Mouse (Mus musculus) MEL (cell line): ENCODE data around the gene Tnk2. TPM values are rescaled to one million over a fixed set of nuclear protein-coding genes. Genes with fewer than 3 reads are reported as not detected.

Experiments used
- DNase-seq: peaks from one replicate; pipeline ENCODE4 v3.0.0; 2011; ENCODE audit warnings: low read depth, low spot score
- H3K27ac ChIP-seq: 2 replicates; pipeline ENCODE4 v1.5.1; 2012; ENCODE audit warnings: low read depth, mild to moderate bottlenecking, control low read depth, low read length, moderate library complexity; ENCODE audit not compliant: control insufficient read depth
- H3K27me3 ChIP-seq, 2 experiments: fragments of 150-350 bp in 1 of 2; sonication (generic) in 1 of 2; 2 replicates each; pipeline ENCODE4 v1.6.1; 2012; ENCODE audit warnings: low read length in 2 of 2, mild to moderate bottlenecking in 2 of 2, improper control_type of control experiment in 1 of 2, moderate library complexity in 1 of 2; ENCODE audit not compliant: insufficient read depth in 2 of 2, control insufficient read depth in 1 of 2
- H3K36me3 ChIP-seq, 2 experiments: 2 replicates each; pipeline ENCODE4 v1.6.1; 2012 to 2014; ENCODE audit warnings: low read length in 2 of 2, improper control_type of control experiment in 1 of 2, inconsistent platforms in 1 of 2, mild to moderate bottlenecking in 1 of 2; ENCODE audit not compliant: insufficient read depth in 2 of 2, control insufficient read depth in 1 of 2
- H3K4me1 ChIP-seq, 2 experiments: fragments of 150-350 bp in 1 of 2; sonication (generic) in 1 of 2; 2 replicates each; pipeline ENCODE4 v1.6.1; 2012; ENCODE audit warnings: low read length in 2 of 2, improper control_type of control experiment in 1 of 2, mild to moderate bottlenecking in 1 of 2; ENCODE audit not compliant: insufficient read depth in 2 of 2, control insufficient read depth in 1 of 2
- H3K4me3 ChIP-seq, 2 experiments: fragments of 150-350 bp in 1 of 2; sonication (generic) in 1 of 2; 2 replicates each; pipeline ENCODE4 v1.5.1; 2012; ENCODE audit warnings: low read depth in 2 of 2, low read length in 2 of 2, mild to moderate bottlenecking in 2 of 2, moderate library complexity in 2 of 2, control low read depth in 1 of 2, improper control_type of control experiment in 1 of 2; ENCODE audit not compliant: control insufficient read depth in 1 of 2, insufficient read depth in 1 of 2
- H3K79me2 ChIP-seq: 2 replicates; pipeline ENCODE4 v1.6.1; 2012; ENCODE audit warnings: mild to moderate bottlenecking, low read length, moderate library complexity; ENCODE audit not compliant: control insufficient read depth, poor library complexity, insufficient read depth
- H3K9ac ChIP-seq: 2 replicates; pipeline ENCODE4 v1.6.1; 2012; ENCODE audit warnings: low read depth, mild to moderate bottlenecking, control low read depth, low read length, moderate library complexity; ENCODE audit not compliant: control insufficient read depth, poor library complexity, severe bottlenecking
- H3K9me3 ChIP-seq: fragments of 150-350 bp; sonication (generic); replicated peaks from 2 replicates; pipeline ENCODE4 v1.6.1; 2012; ENCODE audit warnings: mild to moderate bottlenecking, low read length, improper control_type of control experiment, moderate library complexity; ENCODE audit not compliant: insufficient read depth
- BHLHE40 ChIP-seq: IDR thresholded peaks from 2 replicates; pipeline ENCODE4 v1.6.1; 2012; ENCODE audit warnings: low read depth, mild to moderate bottlenecking, inconsistent platforms, low read length, improper control_type of control experiment, borderline replicate concordance
- EP300 ChIP-seq, 2 experiments: IDR thresholded peaks; 2 replicates each; pipeline ENCODE4 v1.6.1; 2011; ENCODE audit warnings: improper control_type of control experiment in 2 of 2, low read length in 2 of 2, low read depth in 1 of 2, mild to moderate bottlenecking in 1 of 2
- ETS1 ChIP-seq: IDR thresholded peaks from 2 replicates; pipeline ENCODE4 v1.6.1; 2012; ENCODE audit warnings: low read depth, mild to moderate bottlenecking, inconsistent platforms, low read length, improper control_type of control experiment, moderate library complexity
- GATA1 ChIP-seq: IDR thresholded peaks from 2 replicates; pipeline ENCODE4 v1.6.1; 2011; ENCODE audit warnings: low read depth, low read length, improper control_type of control experiment
- HCFC1 ChIP-seq: IDR thresholded peaks from 2 replicates; pipeline ENCODE4 v1.6.1; 2012; ENCODE audit warnings: low read depth, mild to moderate bottlenecking, inconsistent platforms, low read length, improper control_type of control experiment, moderate library complexity
- JUND ChIP-seq: IDR thresholded peaks from 2 replicates; pipeline ENCODE4 v1.6.1; 2011; ENCODE audit warnings: low read depth, mild to moderate bottlenecking, improper control_type of control experiment, low read length
- MAFK ChIP-seq: IDR thresholded peaks from 2 replicates; pipeline ENCODE4 v1.6.1; 2011; ENCODE audit warnings: low read depth, mild to moderate bottlenecking, low read length, improper control_type of control experiment, borderline replicate concordance
- MAZ ChIP-seq: IDR thresholded peaks from 2 replicates; pipeline ENCODE4 v1.6.1; 2012; ENCODE audit warnings: low read depth, mild to moderate bottlenecking, inconsistent platforms, low read length, improper control_type of control experiment
- MEF2A ChIP-seq: IDR thresholded peaks from 2 replicates; pipeline ENCODE4 v1.6.1; 2014; ENCODE audit warnings: low read depth, mild to moderate bottlenecking, inconsistent platforms, low read length, improper control_type of control experiment; ENCODE audit not compliant: poor library complexity, insufficient replicate concordance, severe bottlenecking; ENCODE audit errors: extremely low read depth
- MYC ChIP-seq: IDR thresholded peaks from 2 replicates; pipeline ENCODE4 v1.6.1; 2011; ENCODE audit warnings: low read depth, mild to moderate bottlenecking, low read length, improper control_type of control experiment, moderate library complexity
- NELFE ChIP-seq: IDR thresholded peaks from 2 replicates; pipeline ENCODE4 v1.6.1; 2011; ENCODE audit warnings: low read depth, low read length, improper control_type of control experiment
- POLR2A ChIP-seq, 2 experiments: IDR thresholded peaks; 2 replicates each; pipeline ENCODE4 v1.6.1; 2011 to 2012; ENCODE audit warnings: low read length in 2 of 2, mild to moderate bottlenecking in 2 of 2, control low read depth in 1 of 2, improper control_type of control experiment in 1 of 2, low read depth in 1 of 2, moderate library complexity in 1 of 2; ENCODE audit not compliant: control insufficient read depth in 1 of 2, insufficient read depth in 1 of 2, poor library complexity in 1 of 2
- POLR2AphosphoS2 ChIP-seq: IDR thresholded peaks from 2 replicates; pipeline ENCODE4 v1.6.1; 2011; ENCODE audit warnings: low read length, improper control_type of control experiment
- POLR2AphosphoS5 ChIP-seq: IDR thresholded peaks from 2 replicates; pipeline ENCODE4 v1.6.1; 2012; ENCODE audit warnings: low read depth, borderline replicate concordance, mild to moderate bottlenecking, inconsistent platforms, low read length, moderate library complexity, mixed read lengths
- TBP ChIP-seq: IDR thresholded peaks from 2 replicates; pipeline ENCODE4 v1.8.0; 2011; ENCODE audit warnings: low read depth, low read length, improper control_type of control experiment
- TCF12 ChIP-seq: IDR thresholded peaks from 2 replicates; pipeline ENCODE4 v1.6.1; 2014; ENCODE audit warnings: low read depth, mild to moderate bottlenecking, inconsistent platforms, low read length, improper control_type of control experiment, moderate library complexity
- UBTF ChIP-seq: IDR thresholded peaks from 2 replicates; pipeline ENCODE4 v1.6.1; 2012; ENCODE audit warnings: low read depth, mild to moderate bottlenecking, inconsistent platforms, low read length, improper control_type of control experiment, moderate library complexity, borderline replicate concordance; ENCODE audit not compliant: insufficient read depth
- ZMIZ1 ChIP-seq: IDR thresholded peaks from 2 replicates; pipeline ENCODE4 v1.6.1; 2012; ENCODE audit warnings: low read depth, mild to moderate bottlenecking, inconsistent platforms, low read length, improper control_type of control experiment, moderate library complexity
- ZNF384 ChIP-seq: IDR thresholded peaks from 2 replicates; pipeline ENCODE4 v1.6.1; 2012; ENCODE audit warnings: low read depth, mild to moderate bottlenecking, inconsistent platforms, low read length, improper control_type of control experiment
- polyA plus RNA-seq, 2 experiments: library from polyadenylated mRNA; stranded (reverse) in 1 of 2; unstranded in 1 of 2; fragments of >175 nt in 1 of 2; fragments of >200 nt in 1 of 2; gene quantifications; 2 replicates each; pipeline versions ENCODE4 v1.2.1 to v1.2.4; 2012; ENCODE audit warnings: low replicate concordance in 2 of 2, low read depth in 1 of 2; ENCODE audit not compliant: insufficient read length in 2 of 2, insufficient read depth in 1 of 2, missing spikeins in 1 of 2
- total RNA-seq: library from RNA; depleted of rRNA; stranded (reverse); fragments of 300-350 nt; gene quantifications from 2 replicates; pipeline ENCODE4 v1.2.3, GENCODE M21; 2012

Tnk2 gene
- total and polyA plus RNA-seq, 3 experiments: 34.8 to 77.0 TPM; not detected in 1

DNA sequence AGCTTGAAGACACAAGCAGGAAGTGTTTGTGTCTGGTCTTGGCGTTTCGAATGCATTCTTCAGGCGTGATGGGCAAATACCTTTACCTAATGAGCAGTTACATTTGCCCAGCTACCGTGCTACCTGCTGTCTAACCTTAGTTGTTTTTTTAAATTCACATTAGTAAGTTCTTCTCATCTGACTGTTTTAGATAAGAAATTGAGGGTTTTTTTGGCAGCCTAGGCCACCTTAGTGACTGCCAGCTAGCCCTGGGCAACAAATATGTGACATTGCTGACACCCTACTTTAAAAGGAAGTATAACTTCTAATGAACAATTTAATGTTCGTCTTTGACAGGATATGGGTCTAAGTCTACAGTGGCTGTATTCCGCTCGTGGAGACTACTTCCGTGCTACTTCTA is 15.5 kb upstream of the Tnk2 start (continued):
- TF ChIP-seq UBTF: no peak
- TF ChIP-seq MAFK: peak; percentile 42; the same call in 1 of the 2 replicates

DNA sequence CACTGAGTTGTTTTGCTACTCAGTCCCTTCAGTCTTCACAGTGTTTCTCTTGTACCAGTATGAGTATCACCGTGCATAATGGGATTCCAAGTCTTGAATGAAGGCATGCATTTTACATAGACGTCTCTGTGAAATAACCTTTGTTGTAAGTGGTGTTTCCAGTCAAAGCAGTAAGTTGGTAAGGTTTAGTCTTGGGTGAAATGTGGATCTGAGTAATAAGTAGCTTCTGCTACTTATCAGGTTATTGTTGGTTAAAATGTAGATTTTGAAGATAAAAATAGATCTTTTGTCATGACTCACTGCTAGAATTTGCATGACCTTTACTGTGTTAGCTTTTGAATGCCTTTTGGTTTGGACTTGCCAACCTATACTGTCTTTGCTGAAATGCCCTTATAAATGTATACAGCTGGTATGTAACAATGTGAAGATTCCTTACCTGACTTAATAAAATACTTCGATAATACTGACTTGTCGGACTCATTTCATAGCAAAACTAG is 11.3 kb upstream of the Tnk2 start:
- peaks cover 40 to 44% of the 10 kb centered on the region in 2 experiments for H3K36me3 ChIP-seq
- no peak overlapping the region for H3K27ac ChIP-seq
- peaks cover 11 to 16% of the 10 kb centered on the region in 2 experiments; a peak in 3 of 4 replicates for H3K4me1 ChIP-seq
- peaks cover 2% of the 10 kb centered on the region; the same call in 1 of the 2 replicates for H3K79me2 ChIP-seq
- no peaks in the 10 kb centered on the region for H3K9me3 ChIP-seq
- no peak overlapping the region for H3K4me3 ChIP-seq
- DNase-seq: no peak
- H3K9ac ChIP-seq: no peak overlapping the region
- no peak for TF ChIP-seq ETS1
- no peak for TF ChIP-seq POLR2AphosphoS5
- no peak for TF ChIP-seq ZMIZ1
- no peak for TF ChIP-seq MEF2A
- no peak for TF ChIP-seq GATA1
- TF ChIP-seq TBP: no peak
- TF ChIP-seq HCFC1: no peak
- TF ChIP-seq MYC: no peak
- no peak for TF ChIP-seq MAZ
- TF ChIP-seq NELFE: no peak
- TF ChIP-seq JUND: no peak
- no peak for TF ChIP-seq EP300 (IDR thresholded peaks at IDR 0.05; ENCODE audit: low read depth in 1 of 2, low read length in 2 of 2)
- no peak for TF ChIP-seq POLR2AphosphoS2
- no peak for TF ChIP-seq TCF12
- TF ChIP-seq BHLHE40: no peak
- TF ChIP-seq ZNF384: no peak
- H3K27me3 ChIP-seq: no peaks in the 10 kb centered on the region

GRCm38 (mm10) chr16:32633486-32634012 is 10.1 kb upstream of the Tnk2 start:
- Histone ChIP-seq H3K9me3 (no peaks in the 10 kb centered on the region), H3K9ac (no peak overlapping the region), H3K4me3 (no peak overlapping the region), H3K79me2 (no peaks in the 10 kb centered on the region), H3K36me3 (peaks cover 29 to 37% of the 10 kb centered on the region in 2 experiments), H3K4me1 (peaks cover 4 to 16% of the 10 kb centered on the region in 2 experiments; a peak in 3 of 4 replicates), H3K27ac (peak overlapping the region; percentile 70), H3K27me3 (no peaks in the 10 kb centered on the region)
- TF ChIP-seq POLR2AphosphoS2: 0 out of 2 replicates have a peak, but pooled peaks have one; percentile 10
- TF ChIP-seq ZNF384: peak; percentile 73
- 0 out of 2 replicates have a peak, but pooled peaks have one; percentile 21 for TF ChIP-seq ETS1
- TF ChIP-seq POLR2A (IDR thresholded peaks at IDR 0.05; ENCODE audit: control insufficient read depth in 1 of 2, insufficient read depth in 1 of 2, low read depth in 1 of 2, low read length in 2 of 2, poor library complexity in 1 of 2): no peak; a peak in 1 of 4 replicates
- peak; percentile 53 for DNase-seq
